Mouse (Mus musculus): ENCODE results near the gene Cd79a.

DNA sequence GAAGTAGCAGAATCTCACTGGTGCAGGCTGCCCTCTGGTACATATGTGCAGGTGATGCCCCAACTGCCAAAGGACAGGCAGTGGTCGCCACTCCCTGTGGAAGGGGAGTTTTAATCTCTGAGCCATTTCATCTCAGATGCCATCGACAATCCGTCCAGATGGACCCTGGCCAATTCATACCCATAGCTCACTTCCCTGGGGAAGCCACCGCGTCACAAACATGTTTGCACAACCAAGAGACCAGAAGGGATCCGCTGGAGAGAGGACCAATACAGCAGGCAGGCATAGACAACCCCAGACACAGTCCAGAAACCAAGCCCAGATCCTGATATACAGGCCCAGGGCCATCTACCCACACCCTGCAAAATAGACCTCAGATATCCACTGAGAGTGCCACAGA lies 33.3 kb downstream of the Cd79a start:
- TF ChIP-seq CTCF (IDR thresholded peaks at IDR 0.05; ENCODE audit: low read depth) (no peak), EP300 (optimal IDR thresholded peaks at IDR 0.05) (no peak)

Measured in stomach, postnatal 0 days (tissue).